Mouse (Mus musculus): ENCODE measurements around the gene Aktip.

DNA sequence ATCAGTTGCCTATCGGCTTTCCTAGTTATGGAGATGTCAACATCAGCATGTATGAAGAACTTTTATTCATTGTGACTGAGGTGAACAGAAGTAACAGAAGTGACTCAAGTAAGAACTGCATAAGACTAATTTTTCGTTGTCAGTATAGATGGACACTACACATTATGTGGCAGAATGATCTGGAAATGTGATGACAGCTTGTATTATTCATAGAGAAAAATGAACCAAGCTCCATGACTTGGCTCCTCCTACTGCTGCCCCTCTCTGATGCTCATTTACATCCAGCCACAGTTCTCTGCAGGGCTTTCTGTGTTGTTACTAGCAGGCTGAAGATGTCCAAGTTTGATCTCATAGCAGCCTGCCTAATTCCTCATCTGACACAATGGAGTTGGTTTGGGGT lies 37.4 kb upstream of the Aktip start:
- TF ChIP-seq CTCF (IDR thresholded peaks at IDR 0.05; ENCODE audit: low read depth) = no peak
- no peak for TF ChIP-seq EP300 (IDR thresholded peaks at IDR 0.05; ENCODE audit: low read depth)

Measured in liver, embryonic 14.5 days (tissue).